Mouse (Mus musculus) MEL (cell line): Measurements from ENCODE around the gene Npnt. TPM values are rescaled to one million over a fixed set of nuclear protein-coding genes. Genes with fewer than 3 reads are reported as not detected.

Experiments used
- DNase-seq: peaks from one replicate; pipeline ENCODE4 v3.0.0; 2011; ENCODE audit warnings: low read depth, low spot score
- H3K27ac ChIP-seq: 2 replicates; pipeline ENCODE4 v1.5.1; 2012; ENCODE audit warnings: low read depth, mild to moderate bottlenecking, control low read depth, low read length, moderate library complexity; ENCODE audit not compliant: control insufficient read depth
- H3K27me3 ChIP-seq, 2 experiments: fragments of 150-350 bp in 1 of 2; sonication (generic) in 1 of 2; 2 replicates each; pipeline ENCODE4 v1.6.1; 2012; ENCODE audit warnings: low read length in 2 of 2, mild to moderate bottlenecking in 2 of 2, improper control_type of control experiment in 1 of 2, moderate library complexity in 1 of 2; ENCODE audit not compliant: insufficient read depth in 2 of 2, control insufficient read depth in 1 of 2
- H3K36me3 ChIP-seq, 2 experiments: 2 replicates each; pipeline ENCODE4 v1.6.1; 2012 to 2014; ENCODE audit warnings: low read length in 2 of 2, improper control_type of control experiment in 1 of 2, inconsistent platforms in 1 of 2, mild to moderate bottlenecking in 1 of 2; ENCODE audit not compliant: insufficient read depth in 2 of 2, control insufficient read depth in 1 of 2
- H3K4me1 ChIP-seq, 2 experiments: fragments of 150-350 bp in 1 of 2; sonication (generic) in 1 of 2; 2 replicates each; pipeline ENCODE4 v1.6.1; 2012; ENCODE audit warnings: low read length in 2 of 2, improper control_type of control experiment in 1 of 2, mild to moderate bottlenecking in 1 of 2; ENCODE audit not compliant: insufficient read depth in 2 of 2, control insufficient read depth in 1 of 2
- H3K4me3 ChIP-seq, 2 experiments: fragments of 150-350 bp in 1 of 2; sonication (generic) in 1 of 2; 2 replicates each; pipeline ENCODE4 v1.5.1; 2012; ENCODE audit warnings: low read depth in 2 of 2, low read length in 2 of 2, mild to moderate bottlenecking in 2 of 2, moderate library complexity in 2 of 2, control low read depth in 1 of 2, improper control_type of control experiment in 1 of 2; ENCODE audit not compliant: control insufficient read depth in 1 of 2, insufficient read depth in 1 of 2
- H3K79me2 ChIP-seq: 2 replicates; pipeline ENCODE4 v1.6.1; 2012; ENCODE audit warnings: mild to moderate bottlenecking, low read length, moderate library complexity; ENCODE audit not compliant: control insufficient read depth, poor library complexity, insufficient read depth
- H3K9ac ChIP-seq: 2 replicates; pipeline ENCODE4 v1.6.1; 2012; ENCODE audit warnings: low read depth, mild to moderate bottlenecking, control low read depth, low read length, moderate library complexity; ENCODE audit not compliant: control insufficient read depth, poor library complexity, severe bottlenecking
- H3K9me3 ChIP-seq: fragments of 150-350 bp; sonication (generic); replicated peaks from 2 replicates; pipeline ENCODE4 v1.6.1; 2012; ENCODE audit warnings: mild to moderate bottlenecking, low read length, improper control_type of control experiment, moderate library complexity; ENCODE audit not compliant: insufficient read depth
- BHLHE40 ChIP-seq: IDR thresholded peaks from 2 replicates; pipeline ENCODE4 v1.6.1; 2012; ENCODE audit warnings: low read depth, mild to moderate bottlenecking, inconsistent platforms, low read length, improper control_type of control experiment, borderline replicate concordance
- CHD2 ChIP-seq: IDR thresholded peaks from 2 replicates; pipeline ENCODE4 v1.6.1; 2011; ENCODE audit warnings: low read length, improper control_type of control experiment
- CTCF ChIP-seq, 3 experiments: IDR thresholded peaks in 2 of 3; conservative IDR thresholded peaks in 1 of 3; 2 replicates each; pipeline ENCODE4 v1.5.1; 2011 to 2012; ENCODE audit warnings: low read length in 3 of 3, low read depth in 2 of 3, mild to moderate bottlenecking in 2 of 3, improper control_type of control experiment in 1 of 3, inconsistent platforms in 1 of 3, mixed read lengths in 1 of 3, moderate library complexity in 1 of 3; ENCODE audit not compliant: control insufficient read depth in 1 of 3, insufficient read depth in 1 of 3, poor library complexity in 1 of 3, severe bottlenecking in 1 of 3
- E2F4 ChIP-seq: IDR thresholded peaks from 2 replicates; pipeline ENCODE4 v1.6.1; 2011; ENCODE audit warnings: low read depth, low read length, improper control_type of control experiment, borderline replicate concordance
- EP300 ChIP-seq, 2 experiments: IDR thresholded peaks; 2 replicates each; pipeline ENCODE4 v1.6.1; 2011; ENCODE audit warnings: improper control_type of control experiment in 2 of 2, low read length in 2 of 2, low read depth in 1 of 2, mild to moderate bottlenecking in 1 of 2
- ETS1 ChIP-seq: IDR thresholded peaks from 2 replicates; pipeline ENCODE4 v1.6.1; 2012; ENCODE audit warnings: low read depth, mild to moderate bottlenecking, inconsistent platforms, low read length, improper control_type of control experiment, moderate library complexity
- GATA1 ChIP-seq: IDR thresholded peaks from 2 replicates; pipeline ENCODE4 v1.6.1; 2011; ENCODE audit warnings: low read depth, low read length, improper control_type of control experiment
- JUND ChIP-seq: IDR thresholded peaks from 2 replicates; pipeline ENCODE4 v1.6.1; 2011; ENCODE audit warnings: low read depth, mild to moderate bottlenecking, improper control_type of control experiment, low read length
- KAT2A ChIP-seq: conservative IDR thresholded peaks from 2 replicates; pipeline ENCODE4 v1.6.1; 2012; ENCODE audit warnings: low read depth, low read length, improper control_type of control experiment, inconsistent platforms
- MAFK ChIP-seq: IDR thresholded peaks from 2 replicates; pipeline ENCODE4 v1.6.1; 2011; ENCODE audit warnings: low read depth, mild to moderate bottlenecking, low read length, improper control_type of control experiment, borderline replicate concordance
- MAX ChIP-seq: IDR thresholded peaks from 2 replicates; pipeline ENCODE4 v1.6.1; 2011; ENCODE audit warnings: low read length, improper control_type of control experiment
- MAZ ChIP-seq: IDR thresholded peaks from 2 replicates; pipeline ENCODE4 v1.6.1; 2012; ENCODE audit warnings: low read depth, mild to moderate bottlenecking, inconsistent platforms, low read length, improper control_type of control experiment
- MEF2A ChIP-seq: IDR thresholded peaks from 2 replicates; pipeline ENCODE4 v1.6.1; 2014; ENCODE audit warnings: low read depth, mild to moderate bottlenecking, inconsistent platforms, low read length, improper control_type of control experiment; ENCODE audit not compliant: poor library complexity, insufficient replicate concordance, severe bottlenecking; ENCODE audit errors: extremely low read depth
- MXI1 ChIP-seq: IDR thresholded peaks from 2 replicates; pipeline ENCODE4 v1.6.1; 2011; ENCODE audit warnings: mild to moderate bottlenecking, low read depth, low read length, improper control_type of control experiment
- MYB ChIP-seq: IDR thresholded peaks from 2 replicates; pipeline ENCODE4 v1.6.1; 2011; ENCODE audit warnings: mild to moderate bottlenecking, low read depth, low read length, improper control_type of control experiment
- NELFE ChIP-seq: IDR thresholded peaks from 2 replicates; pipeline ENCODE4 v1.6.1; 2011; ENCODE audit warnings: low read depth, low read length, improper control_type of control experiment
- POLR2A ChIP-seq, 2 experiments: IDR thresholded peaks; 2 replicates each; pipeline ENCODE4 v1.6.1; 2011 to 2012; ENCODE audit warnings: low read length in 2 of 2, mild to moderate bottlenecking in 2 of 2, control low read depth in 1 of 2, improper control_type of control experiment in 1 of 2, low read depth in 1 of 2, moderate library complexity in 1 of 2; ENCODE audit not compliant: control insufficient read depth in 1 of 2, insufficient read depth in 1 of 2, poor library complexity in 1 of 2
- POLR2AphosphoS2 ChIP-seq: IDR thresholded peaks from 2 replicates; pipeline ENCODE4 v1.6.1; 2011; ENCODE audit warnings: low read length, improper control_type of control experiment
- RAD21 ChIP-seq: IDR thresholded peaks from 2 replicates; pipeline ENCODE4 v1.6.1; 2011; ENCODE audit warnings: mild to moderate bottlenecking, low read depth, low read length, improper control_type of control experiment
- SMC3 ChIP-seq: IDR thresholded peaks from 2 replicates; pipeline ENCODE4 v1.6.1; 2011; ENCODE audit warnings: low read depth, low read length, improper control_type of control experiment
- TAL1 ChIP-seq: IDR thresholded peaks from 2 replicates; pipeline ENCODE4 v1.6.1; 2012; ENCODE audit warnings: mild to moderate bottlenecking, inconsistent platforms, low read length, moderate library complexity, mixed read lengths
- TCF12 ChIP-seq: IDR thresholded peaks from 2 replicates; pipeline ENCODE4 v1.6.1; 2014; ENCODE audit warnings: low read depth, mild to moderate bottlenecking, inconsistent platforms, low read length, improper control_type of control experiment, moderate library complexity
- UBTF ChIP-seq: IDR thresholded peaks from 2 replicates; pipeline ENCODE4 v1.6.1; 2012; ENCODE audit warnings: low read depth, mild to moderate bottlenecking, inconsistent platforms, low read length, improper control_type of control experiment, moderate library complexity, borderline replicate concordance; ENCODE audit not compliant: insufficient read depth
- USF1 ChIP-seq: IDR thresholded peaks from 2 replicates; pipeline ENCODE4 v1.6.1; 2014; ENCODE audit warnings: low read depth, mild to moderate bottlenecking, inconsistent platforms, low read length, improper control_type of control experiment, moderate library complexity
- USF2 ChIP-seq, 2 experiments: IDR thresholded peaks; 2 replicates each; pipeline ENCODE4 v1.6.1; 2011 to 2012; ENCODE audit warnings: improper control_type of control experiment in 2 of 2, low read length in 2 of 2, borderline replicate concordance in 1 of 2, inconsistent platforms in 1 of 2, low read depth in 1 of 2, mild to moderate bottlenecking in 1 of 2; ENCODE audit not compliant: insufficient read depth in 1 of 2
- ZMIZ1 ChIP-seq: IDR thresholded peaks from 2 replicates; pipeline ENCODE4 v1.6.1; 2012; ENCODE audit warnings: low read depth, mild to moderate bottlenecking, inconsistent platforms, low read length, improper control_type of control experiment, moderate library complexity
- polyA plus RNA-seq, 2 experiments: library from polyadenylated mRNA; stranded (reverse) in 1 of 2; unstranded in 1 of 2; fragments of >175 nt in 1 of 2; fragments of >200 nt in 1 of 2; gene quantifications; 2 replicates each; pipeline versions ENCODE4 v1.2.1 to v1.2.4; 2012; ENCODE audit warnings: low replicate concordance in 2 of 2, low read depth in 1 of 2; ENCODE audit not compliant: insufficient read length in 2 of 2, insufficient read depth in 1 of 2, missing spikeins in 1 of 2
- total RNA-seq: library from RNA; depleted of rRNA; stranded (reverse); fragments of 300-350 nt; gene quantifications from 2 replicates; pipeline ENCODE4 v1.2.3, GENCODE M21; 2012

Gene Npnt
- total and polyA plus RNA-seq, 3 experiments: 0.06 TPM; not detected in 2

GRCm38 (mm10) chr3:132876933-132877676, 73.0 kb downstream of the Npnt start:
- Histone ChIP-seq H3K27me3 (peaks cover 3 to 4% of the 10 kb centered on the region in 2 experiments; a peak in 3 of 4 replicates), H3K9me3 (no peaks in the 10 kb centered on the region), H3K79me2 (no peaks in the 10 kb centered on the region), H3K27ac (no peak overlapping the region), H3K4me1 (no peaks in the 10 kb centered on the region), H3K9ac (no peak overlapping the region), H3K36me3 (no peaks in the 10 kb centered on the region), H3K4me3 (no peak overlapping the region)
- no peak for DNase-seq
- TF ChIP-seq ZMIZ1 (no peak), KAT2A (no peak), ETS1 (no peak), MAX (no peak), USF1 (no peak), USF2 (IDR thresholded peaks at IDR 0.05; ENCODE audit: borderline replicate concordance in 1 of 2, insufficient read depth in 1 of 2, low read depth in 1 of 2, low read length in 2 of 2) (no peak), MYB (no peak), POLR2A (IDR thresholded peaks at IDR 0.05; ENCODE audit: control insufficient read depth in 1 of 2, insufficient read depth in 1 of 2, low read depth in 1 of 2, low read length in 2 of 2, poor library complexity in 1 of 2) (no peak), SMC3 (no peak), MEF2A (no peak), E2F4 (no peak), TCF12 (no peak), MXI1 (no peak), NELFE (no peak), CHD2 (no peak), MAZ (no peak)

GRCm38 (mm10) chr3:132876011-132876708, 73.9 kb downstream of the Npnt start:
- H3K4me1 ChIP-seq: no peaks in the 10 kb centered on the region
- TF ChIP-seq GATA1: no peak
- TF ChIP-seq RAD21: no peak
- TF ChIP-seq UBTF: no peak
- no peak for TF ChIP-seq TAL1
- TF ChIP-seq MAFK: no peak
- TF ChIP-seq MEF2A: no peak
- no peak for TF ChIP-seq JUND
- no peak for TF ChIP-seq POLR2A (IDR thresholded peaks at IDR 0.05; ENCODE audit: control insufficient read depth in 1 of 2, insufficient read depth in 1 of 2, low read depth in 1 of 2, low read length in 2 of 2, poor library complexity in 1 of 2)
- no peak for TF ChIP-seq EP300 (IDR thresholded peaks at IDR 0.05; ENCODE audit: low read depth in 1 of 2, low read length in 2 of 2)
- TF ChIP-seq POLR2AphosphoS2: no peak
- TF ChIP-seq USF2 (IDR thresholded peaks at IDR 0.05; ENCODE audit: borderline replicate concordance in 1 of 2, insufficient read depth in 1 of 2, low read depth in 1 of 2, low read length in 2 of 2): no peak
- no peak for TF ChIP-seq BHLHE40
- TF ChIP-seq CTCF (IDR thresholded peaks at IDR 0.05 in 2 of 3, conservative IDR thresholded peaks at IDR 0.05 in 1 of 3; ENCODE audit: control insufficient read depth in 1 of 3, insufficient read depth in 1 of 3, low read depth in 2 of 3, low read length in 3 of 3, poor library complexity in 1 of 3, severe bottlenecking in 1 of 3): no peak
- H3K27ac ChIP-seq: no peak overlapping the region
- no peaks in the 10 kb centered on the region for H3K9me3 ChIP-seq
- peaks cover 3 to 4% of the 10 kb centered on the region in 2 experiments; a peak in 3 of 4 replicates for H3K27me3 ChIP-seq
- no peaks in the 10 kb centered on the region for H3K79me2 ChIP-seq
- H3K9ac ChIP-seq: no peak overlapping the region
- DNase-seq: no peak
- H3K36me3 ChIP-seq: no peaks in the 10 kb centered on the region
- no peak overlapping the region for H3K4me3 ChIP-seq
